Mouse (Mus musculus) spleen, postnatal 14 days (tissue): ENCODE results near the gene Gjd3.
A peak's percentile ranks its signal among the peaks of the same experiment; 100 is the strongest.

Source experiments
- DNase-seq, 2 experiments: peaks; one replicate each; pipeline ENCODE4 v3.0.0; 2021 to 2022; ENCODE audit warnings: low spot score in 2 of 2

The Gjd3 gene

DNA sequence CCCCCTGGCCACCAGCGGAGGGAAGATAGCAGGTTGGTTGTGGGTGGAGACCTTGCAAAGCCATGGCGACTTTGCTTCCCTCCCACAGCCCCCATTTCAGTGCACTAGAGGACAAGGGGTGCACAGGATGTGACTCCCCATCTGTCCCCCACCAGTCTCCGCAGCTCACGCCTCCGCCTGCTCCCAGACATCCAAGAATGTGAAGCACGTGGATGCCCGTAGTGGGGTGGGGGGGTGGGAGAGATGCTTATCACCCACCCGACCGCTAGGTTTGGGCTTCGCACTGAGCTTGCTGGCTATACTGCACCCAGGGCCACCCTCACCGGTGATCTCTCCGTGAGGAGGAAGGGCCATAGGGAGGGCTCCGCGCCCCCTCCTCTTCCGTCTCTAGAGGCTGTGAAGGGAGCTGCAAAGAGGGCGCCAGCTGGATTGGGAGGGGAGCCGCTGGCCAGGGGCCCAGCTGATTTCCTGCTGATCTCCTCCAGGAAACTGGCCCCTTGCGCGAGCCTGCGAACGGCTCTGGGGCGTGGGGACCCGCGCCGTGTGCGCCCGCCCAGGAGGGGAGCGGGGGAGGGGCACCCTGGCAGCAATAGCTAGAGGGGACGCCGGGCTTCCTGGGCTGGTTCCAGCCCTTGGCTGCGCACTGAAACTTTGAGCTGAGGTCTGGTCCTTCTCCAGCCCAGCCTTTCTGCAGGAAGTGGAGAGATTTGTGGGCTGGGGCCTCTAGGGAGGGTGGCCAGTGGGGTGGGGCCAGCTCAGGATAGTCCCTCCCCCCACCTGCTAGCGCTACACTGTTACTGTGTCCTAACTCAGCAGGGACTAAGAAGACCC, 19.4 kb downstream of the Gjd3 start:
- no peak for DNase-seq

DNA sequence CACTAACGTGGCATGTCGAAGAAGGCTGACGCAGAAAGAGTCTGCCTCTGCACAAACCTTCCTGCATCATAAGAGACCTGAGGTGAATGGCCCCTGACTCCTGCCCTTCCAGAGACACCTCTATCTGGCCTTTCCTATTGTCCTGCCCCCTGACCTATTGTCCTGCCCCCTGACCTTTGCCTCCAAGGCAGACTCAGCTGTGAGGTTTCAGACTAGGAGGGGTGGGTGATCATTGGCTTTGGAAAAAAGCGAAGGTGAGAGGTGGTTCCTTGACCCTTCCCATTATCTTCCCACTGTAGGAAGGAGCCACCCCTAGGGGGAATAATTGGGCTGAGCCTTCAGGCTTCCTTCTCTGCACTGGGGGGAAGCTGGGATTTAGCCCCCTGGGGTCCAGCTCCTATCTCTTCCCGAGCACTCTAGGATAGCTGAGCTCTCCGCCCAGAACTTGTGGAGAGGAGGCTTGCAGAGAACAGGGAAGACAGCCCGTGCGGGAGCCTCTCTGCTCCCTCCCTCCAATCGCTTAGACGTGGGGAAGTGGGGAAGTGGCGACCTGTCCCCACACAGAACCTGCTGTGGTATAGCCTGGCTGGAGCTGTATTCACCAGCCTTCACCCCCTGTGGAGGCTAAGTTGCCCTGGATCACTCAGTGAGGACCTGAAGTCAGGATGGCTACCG, 20.3 kb downstream of the Gjd3 start:
- DNase-seq = no peak

DNA sequence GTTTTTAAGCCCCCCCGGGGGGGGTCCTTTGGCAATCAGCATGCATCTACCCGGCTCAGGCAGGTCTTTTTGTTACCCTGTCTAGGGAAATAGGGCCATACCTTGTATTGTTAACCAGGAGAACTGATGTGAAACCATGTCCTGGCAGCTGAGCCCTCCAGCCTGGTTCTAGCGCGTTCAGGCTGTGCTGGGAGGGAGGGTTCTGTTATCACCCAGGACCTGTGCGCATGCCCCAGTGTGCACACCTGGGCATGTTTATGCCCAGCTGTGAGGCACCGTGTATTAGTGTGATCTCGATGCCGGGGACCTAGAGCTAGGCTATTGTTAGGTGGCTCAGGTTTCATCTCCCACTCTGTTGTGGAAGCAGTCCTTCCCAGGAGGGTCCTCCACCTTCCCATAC, 21.1 kb downstream of the Gjd3 start:
- DNase-seq = no peak

DNA sequence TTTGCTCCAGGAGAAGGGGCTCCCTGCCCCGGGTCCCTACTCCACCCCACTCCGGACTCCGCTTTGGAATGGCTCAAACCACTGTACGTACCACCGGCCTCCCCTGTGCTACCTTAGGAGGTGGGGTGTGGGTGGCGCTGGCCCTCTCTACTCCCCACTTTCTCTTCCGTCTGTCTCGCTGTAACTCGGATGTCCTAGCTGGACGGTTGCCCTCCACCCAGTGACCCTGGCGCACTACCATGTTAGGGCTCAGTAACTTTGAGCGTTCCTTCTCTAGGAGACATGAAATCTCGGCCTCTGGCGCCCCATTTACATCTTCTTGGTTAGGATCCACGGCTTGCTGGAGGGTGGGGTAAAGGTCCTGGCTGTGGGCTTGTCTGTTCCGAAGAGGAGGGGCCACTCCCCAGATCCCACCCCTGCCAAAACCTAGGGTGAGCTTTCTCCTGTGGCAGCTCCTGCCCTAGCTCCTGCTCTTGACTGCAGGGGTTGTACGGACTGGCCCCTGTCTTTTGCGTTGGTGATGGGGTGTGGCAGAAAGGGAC, 21.7 kb downstream of the Gjd3 start:
- DNase-seq = peak in 1 of 2 experiments; percentile 2

DNA sequence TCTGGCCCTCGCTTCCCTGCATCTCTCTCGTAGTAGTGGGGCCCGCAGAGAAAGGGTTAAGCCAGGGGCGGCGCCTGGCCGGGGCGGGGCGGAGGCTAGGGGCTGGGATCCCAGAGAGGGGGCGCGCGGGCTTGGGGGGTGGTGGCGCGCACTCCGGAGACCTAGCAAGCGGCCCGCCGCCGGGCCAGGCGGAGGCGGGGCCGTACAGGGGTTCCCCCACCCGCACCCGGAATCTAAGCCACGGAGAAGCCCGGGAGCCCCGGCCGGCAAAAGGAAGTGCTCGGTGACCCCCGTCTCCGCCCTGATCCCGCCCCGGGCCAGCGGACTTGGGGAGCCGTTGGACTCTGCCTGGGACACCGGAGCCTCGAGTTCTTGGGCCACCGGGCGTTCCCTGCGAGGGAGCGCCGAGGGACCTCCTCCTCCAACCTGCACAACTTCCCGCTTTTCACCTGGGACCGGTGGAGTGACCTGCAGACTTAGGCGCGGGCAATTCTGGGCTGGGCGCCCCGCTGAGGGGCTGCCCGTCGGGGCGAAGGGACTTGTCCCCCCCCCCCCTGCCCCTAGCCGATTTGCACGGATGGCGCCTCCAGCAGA, 22.4 kb downstream of the Gjd3 start:
- DNase-seq = peak in 1 of 2 experiments; percentile 38

DNA sequence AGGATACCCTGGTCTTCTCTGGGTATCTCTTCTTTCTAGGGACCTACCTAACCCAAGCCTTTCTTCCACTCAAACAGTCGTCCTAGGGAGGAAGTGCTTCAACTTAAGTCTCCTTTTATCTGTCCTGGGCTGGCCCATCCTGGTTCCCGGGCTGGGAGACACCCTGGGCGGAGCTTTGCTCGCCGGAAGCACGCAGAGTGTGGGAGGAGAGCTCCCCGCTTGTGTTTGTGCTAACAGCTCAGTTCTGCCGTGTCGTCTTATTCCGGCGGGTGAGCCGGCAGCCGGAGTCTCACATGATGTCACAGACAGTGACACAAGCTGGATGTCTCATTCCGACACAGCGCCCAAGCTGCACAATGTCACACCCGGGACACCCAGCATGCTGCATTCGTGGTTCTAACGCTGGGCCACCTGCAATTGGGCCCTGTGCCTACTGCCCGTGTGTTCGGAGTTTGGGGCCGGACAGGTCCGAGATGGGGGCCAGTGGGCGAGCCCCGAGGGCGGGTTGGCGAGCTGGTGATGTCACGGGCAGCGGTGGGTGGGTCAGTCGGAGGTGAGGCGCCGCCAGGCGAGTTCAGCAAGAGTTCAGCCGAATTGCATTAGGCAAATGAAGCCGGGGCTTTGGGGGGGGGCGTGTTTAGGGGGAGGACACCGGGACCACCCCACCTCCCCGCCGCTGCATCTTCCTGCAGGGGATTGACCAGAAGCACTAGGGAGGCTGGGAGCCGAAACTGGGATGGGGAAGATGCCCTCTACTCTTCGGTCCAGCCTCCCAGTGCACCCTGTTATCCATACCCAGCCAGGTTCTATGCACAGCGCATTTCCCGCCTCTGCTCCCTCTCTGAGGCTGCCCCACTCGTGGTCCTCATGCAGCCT, 23.1 kb downstream of the Gjd3 start:
- no peak for DNase-seq

DNA sequence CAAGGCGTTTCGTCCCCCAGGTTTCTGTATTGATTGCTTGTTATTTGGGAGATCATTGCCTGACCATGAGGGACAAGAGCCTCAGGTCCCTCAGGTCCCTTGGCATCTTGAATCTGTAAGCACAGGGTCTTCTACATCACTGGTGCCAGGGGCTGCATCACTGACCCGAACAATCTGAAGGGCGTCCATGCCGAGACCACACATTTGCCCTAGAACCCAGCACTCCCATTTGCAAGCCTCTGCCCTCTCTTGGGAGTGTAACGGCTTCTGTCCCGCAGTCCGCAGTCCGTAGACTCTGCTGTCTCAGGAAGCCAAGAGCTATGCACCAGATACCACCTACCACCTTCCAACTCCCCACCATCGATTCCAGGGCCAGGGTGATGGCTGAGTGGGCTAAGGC, 26.5 kb downstream of the Gjd3 start:
- no peak for DNase-seq

DNA sequence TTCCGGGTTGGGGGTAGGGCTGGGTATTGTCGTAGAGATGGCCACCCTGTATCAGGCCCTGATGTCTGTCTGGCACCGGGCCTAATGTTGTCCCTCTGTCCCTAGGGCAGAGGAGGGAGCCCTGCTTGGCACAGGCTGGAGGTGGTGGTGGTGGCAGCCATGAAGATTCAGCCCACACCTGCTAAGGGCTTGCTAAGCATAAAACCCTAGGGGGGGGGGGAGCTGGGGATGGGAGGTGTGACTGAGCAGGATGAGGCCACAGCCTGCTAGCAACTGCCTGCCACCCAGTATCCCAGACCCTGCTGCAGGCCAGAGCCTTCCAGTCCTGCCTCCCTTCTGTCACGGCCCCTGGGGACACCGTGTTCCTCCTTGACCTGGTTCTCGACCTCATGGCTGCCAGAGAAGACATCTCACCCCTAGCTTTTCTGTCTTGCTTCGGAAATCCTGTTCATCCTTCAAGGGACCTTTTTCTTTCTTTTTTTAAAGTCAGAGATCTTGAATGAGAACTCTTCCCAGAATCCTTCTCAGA, 27.0 kb downstream of the Gjd3 start:
- no peak for DNase-seq

DNA sequence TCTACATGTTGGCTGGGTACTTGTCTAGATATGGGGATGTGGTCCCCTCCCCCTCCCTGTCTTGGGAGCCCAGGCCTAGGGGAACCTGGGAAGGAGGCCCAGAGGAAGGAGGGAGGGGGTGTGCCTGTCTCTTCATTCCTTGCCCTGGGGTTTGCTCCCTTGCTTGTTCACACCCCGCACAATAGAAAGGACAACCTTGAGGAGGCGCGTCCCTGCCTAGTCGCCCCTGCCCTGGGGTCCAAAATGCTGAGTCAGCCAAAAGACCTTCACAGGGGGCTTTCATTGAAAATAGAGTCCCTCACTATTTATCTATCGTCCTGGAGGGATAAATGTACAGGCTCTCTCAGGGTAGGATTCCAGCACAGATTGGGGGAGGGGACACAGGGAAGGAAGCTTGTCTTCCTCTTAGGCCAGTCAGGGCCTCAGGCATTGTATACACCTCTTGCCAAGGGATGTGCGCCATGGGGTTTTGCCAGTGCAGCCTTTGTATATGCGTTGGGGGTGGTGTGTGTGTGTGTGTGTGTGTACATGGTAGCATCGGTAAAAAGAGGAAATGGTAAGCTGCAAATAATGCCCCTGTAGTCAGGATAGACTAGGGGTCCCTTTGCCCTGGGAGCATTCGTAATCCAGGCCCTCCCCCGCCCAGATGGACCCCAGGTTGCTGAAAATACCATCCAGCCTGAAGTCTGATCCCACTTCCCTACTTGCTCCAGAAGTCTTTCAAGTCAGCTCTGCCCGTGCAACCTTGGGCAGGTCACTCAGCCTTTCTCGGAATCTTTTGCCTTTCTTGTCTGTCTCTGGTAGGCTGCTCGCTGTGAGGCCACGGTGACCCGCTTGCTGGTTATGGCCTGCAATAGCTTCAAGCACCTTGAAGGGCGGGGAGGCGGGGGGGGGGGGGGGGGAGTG, 27.8 kb downstream of the Gjd3 start:
- DNase-seq = no peak

DNA sequence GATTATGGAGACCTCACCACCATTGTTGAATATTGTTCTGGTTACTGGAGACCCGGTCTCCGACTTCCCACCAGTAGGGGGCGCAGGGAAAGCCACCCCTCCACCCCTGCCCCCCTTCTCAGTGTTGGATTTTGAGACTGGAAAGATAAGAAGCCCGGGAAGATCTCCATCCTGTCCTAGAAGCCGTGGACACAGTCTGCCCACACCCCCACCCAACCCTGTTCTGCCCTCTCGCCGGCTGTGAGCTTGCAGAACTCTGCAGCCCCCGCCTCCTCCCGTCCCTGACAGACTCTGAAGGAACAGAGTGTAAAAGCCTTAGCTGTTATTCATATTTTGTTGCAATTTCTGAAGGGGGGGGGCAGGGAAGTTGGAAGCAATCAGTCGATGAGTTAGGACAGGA, 28.4 kb downstream of the Gjd3 start:
- no peak for DNase-seq

DNA sequence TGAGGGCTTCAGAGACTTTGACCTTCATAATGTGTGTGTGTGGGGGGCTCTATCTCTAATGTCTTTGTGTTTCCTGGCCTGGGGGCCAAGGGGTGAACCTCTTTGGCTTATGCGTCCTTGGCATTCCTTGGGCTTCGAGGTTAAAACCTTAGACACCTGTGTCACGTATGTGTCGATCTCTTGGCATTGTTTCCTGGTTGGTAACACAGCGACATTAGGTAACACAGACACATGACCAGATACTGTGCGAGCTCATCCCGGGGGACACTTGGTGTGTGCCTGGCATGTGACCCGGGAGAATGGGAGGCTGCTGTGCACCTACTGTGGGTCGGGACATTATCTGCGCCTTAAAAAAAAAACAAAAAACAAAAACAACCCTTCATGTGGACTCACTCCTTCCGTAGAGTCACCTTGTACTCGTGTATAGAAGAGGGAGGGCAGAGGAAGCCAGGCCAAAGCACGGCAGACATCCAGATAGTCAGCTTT, 28.9 kb downstream of the Gjd3 start:
- no peak for DNase-seq

DNA sequence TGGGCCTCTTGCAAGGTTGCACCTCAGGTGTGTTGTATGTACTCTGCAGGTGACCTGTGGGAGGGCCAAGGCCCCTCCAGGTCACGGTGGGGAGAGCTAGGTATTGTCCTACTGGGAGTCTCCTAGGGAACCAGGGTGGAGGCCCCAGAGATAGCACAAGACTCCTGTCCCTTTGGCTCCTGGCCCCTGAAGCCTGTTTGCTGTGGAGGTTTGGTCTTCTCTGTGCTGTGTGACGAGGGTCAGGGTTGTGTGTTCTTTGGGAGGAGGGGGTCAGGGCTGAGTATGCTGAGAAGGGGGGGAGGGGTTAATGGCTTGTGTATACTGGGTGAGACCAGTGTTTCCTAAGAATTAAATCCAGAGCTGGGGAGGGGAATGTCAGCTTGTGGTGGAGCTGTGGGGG, 29.5 kb downstream of the Gjd3 start:
- DNase-seq = no peak

DNA sequence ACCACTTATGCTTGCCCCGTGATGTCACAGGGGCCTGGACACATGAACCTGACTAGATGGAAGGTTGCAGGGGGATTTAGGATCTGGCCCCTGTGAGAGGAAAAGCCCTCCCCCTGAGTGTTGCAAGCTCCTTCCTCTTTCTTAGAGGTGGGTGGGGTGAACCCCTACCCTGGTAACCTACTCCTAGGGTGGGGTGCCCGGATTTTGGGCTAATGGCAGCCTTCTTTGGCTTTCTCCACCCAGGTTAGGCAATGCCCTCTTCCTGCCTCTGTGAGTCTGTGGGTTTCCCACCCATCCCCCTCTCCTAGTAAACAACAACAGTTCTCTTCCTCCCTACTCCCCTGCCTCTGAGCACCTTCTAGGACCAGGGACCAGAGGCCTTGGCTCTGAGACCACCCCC, 30.1 kb downstream of the Gjd3 start:
- DNase-seq = no peak

DNA sequence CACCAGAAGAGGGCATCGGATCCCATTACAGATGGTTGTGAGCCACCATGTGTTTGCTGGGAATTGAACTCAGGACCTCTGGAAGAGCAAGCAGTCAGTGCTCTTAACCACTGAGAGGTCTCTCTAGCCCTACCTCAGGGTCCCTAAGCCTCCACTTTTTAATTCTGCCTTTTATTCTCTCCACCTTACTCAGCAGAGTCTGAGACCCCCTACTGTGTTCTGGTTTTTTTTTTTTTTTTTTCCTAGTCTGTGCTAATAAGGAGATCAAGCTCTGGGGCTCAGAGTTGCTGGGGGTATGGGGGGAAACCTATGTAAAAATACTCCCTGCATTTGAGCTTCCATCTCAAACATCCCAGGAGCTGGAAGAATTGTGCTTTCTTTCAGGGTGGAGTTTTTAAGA, 30.7 kb downstream of the Gjd3 start:
- DNase-seq = no peak

DNA sequence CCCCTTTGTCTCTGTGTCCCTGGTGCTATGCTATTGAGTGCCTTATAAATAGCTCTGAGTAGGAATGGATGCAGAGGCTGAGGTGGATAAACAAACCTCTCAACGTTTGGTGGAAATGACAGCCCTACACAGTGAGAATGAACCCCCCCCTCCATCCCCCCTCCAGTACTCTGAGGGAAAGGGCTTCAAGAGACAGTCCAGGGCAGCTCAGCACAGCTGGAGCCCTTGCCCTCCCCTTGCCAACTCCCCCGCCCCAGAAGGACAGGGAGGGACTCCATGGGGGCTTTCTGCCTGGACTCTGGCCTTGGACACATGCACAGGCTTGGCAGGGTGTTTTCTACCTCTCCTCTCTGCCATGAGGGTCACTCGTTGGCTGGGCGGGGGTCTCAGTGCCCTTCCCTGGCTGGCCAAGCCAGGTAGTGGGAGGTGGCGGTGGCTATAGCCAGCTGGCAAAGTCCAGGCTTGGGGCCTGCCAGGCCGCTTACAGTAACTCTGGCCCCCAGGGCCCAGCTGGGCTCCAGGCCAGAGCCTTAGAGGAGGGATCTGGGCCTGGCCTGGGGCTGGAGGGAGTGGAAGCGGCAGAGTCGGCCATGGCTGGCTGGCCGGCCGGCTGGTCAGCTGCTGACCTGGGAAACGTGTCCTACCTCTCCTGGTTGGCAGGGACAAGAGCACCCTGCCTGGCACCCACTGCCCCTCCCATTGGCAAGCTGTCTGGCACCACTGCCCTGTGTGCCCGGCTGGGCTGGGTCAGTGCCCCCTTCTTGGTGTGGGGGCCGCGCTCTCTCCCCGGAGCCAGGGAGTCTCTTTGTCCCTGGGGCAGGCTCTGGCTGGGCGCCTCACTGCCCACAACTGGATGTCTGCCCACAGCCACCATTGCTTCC, 31.6 kb downstream of the Gjd3 start:
- DNase-seq = no peak

DNA sequence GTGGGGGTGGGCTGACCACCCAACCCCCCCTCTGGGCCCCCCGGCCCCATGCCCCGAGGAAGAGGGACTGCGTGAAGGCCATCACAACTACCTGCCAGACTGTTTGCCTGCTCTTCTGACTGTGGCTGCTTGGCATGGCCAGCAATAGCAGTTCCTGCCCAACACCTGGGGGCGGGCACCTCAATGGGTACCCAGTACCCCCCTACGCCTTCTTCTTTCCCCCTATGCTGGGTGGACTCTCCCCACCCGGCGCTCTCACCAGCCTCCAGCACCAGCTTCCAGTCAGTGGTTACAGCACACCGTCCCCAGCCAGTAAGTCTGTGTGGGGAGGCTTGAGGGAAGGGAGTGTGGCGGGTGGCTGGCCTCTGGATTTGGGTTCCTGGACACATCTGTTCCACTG, 32.3 kb downstream of the Gjd3 start:
- DNase-seq = no peak

DNA sequence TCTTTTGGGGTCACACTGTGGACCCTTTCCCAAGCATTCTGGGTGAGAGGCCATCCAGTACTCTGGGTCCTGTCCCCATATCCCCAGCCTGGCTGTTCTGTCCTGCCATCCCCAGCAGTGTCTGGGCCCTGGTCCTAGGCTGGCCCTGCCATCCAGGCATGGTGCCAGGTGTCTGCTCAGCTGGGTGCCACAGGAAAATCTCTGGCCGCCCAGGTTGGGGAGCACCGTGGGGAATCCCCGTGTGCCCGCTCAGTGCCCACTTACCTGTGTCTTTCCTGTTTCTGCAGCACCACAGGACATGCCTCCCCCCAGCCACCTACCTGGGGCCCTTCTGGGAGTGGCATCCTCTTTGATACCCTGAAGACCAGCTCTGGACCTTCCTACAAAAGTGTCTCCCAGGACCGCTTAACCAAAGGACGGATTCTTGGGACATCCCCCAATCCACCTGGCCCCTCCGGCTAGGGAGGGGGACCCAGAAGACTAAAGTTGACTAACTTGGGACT, 32.8 kb downstream of the Gjd3 start:
- DNase-seq = no peak

DNA sequence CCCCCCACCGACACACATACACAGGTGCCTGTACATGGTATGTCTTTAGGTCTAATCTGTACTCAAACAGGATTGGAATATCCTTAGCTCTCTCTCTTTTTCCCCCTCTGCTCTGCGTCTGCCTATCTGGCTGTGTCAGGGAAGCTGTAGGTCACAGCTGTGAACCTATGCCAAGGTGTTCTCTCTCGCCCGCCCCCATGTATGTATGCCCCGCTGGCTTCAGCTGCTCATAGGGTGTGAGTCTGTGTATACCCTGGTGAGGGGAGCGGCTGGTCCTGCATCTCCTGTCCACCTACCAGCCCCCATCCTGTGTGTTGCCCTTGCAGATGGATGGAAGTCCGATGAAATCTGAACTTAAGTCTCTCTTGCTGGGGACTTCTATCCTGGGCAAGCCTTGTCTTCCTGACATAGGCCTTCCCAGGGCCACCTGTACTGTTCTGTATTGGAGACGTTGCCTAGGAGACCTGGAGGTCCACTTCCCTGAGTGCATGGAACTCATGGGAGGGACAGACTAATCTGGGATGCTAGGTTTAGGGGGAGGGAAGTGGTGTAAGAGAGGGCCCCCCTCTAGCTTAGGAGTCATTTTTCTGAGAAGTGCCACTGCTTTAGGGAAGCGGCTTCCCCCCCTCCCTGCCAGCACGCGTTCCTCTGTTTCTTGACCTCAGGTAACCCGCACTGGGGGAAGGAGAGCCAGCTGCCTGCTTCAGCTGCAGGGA, 33.4 kb downstream of the Gjd3 start:
- DNase-seq = no peak
